Mouse (Mus musculus): ENCODE measurements around the gene Prdm2.

DNA sequence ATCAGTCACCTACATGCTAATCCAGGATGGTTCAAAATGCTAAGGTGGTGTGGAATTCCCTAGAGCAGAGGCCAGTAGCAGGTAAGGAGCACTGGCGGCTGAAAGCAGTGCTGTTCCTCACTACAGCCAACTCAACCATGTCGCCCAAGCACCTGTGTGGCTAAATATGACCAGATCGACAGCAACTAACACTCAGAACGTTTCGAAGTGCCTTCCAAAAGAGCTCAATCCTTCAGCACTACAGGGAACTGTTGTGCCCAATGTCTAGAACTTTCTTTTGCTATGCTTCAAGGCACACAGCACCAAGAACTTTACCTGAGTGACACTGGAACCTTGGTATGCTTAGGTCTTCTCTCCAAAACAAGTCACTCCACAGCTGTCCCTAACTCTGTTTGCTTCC lies 82.4 kb downstream of the Prdm2 start:
- no peak for TF ChIP-seq CTCF (IDR thresholded peaks at IDR 0.05)
- no peak for TF ChIP-seq EP300 (IDR thresholded peaks at IDR 0.05)

All from lung, postnatal 0 days (tissue).